Mouse (Mus musculus) heart, postnatal 0 days (tissue): ENCODE results near the gene Fastkd2.

Source experiments
- CTCF ChIP-seq: IDR thresholded peaks from 2 replicates; pipeline ENCODE4 v1.5.1; 2016; ENCODE audit warnings: antibody characterized with exemption, control low read depth, low read depth
- EP300 ChIP-seq: IDR thresholded peaks from 2 replicates; pipeline ENCODE4 v1.6.1; 2016; ENCODE audit warnings: antibody characterized with exemption, low read depth

DNA sequence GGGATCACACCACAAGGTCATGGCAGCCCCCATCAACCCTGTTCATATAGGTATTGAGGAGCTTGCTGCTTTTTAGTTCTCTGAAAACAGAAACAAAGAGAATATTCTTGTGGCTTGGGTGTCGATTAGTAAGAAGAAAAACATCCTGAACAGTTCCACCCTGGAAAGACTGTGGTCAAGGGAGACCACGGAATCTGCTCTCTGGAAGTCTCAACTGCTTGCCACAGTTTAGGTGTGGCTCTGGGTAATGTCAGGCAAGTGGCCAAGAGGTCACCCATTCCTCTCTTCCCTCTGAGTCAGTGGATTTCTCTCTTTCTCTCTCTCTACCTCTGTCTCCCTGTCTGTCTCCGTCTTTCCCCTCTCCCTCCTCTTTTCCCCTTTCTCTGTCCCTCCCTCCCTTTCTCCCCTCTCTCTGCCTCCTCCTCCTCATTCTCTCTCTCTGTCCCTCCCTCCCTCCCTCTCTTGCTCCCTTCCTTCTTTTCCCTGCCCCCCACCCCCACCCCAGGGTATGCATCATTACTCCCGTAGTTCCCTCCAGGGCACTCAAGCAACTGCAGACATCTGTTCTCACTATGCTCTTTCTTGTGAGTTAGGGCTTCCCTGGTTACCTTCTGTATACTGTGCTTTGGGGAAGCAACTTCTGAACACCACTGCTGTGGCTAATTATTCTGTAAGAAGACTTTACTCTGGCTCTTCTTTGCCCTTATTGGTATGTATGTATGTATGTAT, 46.7 kb downstream of the Fastkd2 start:
- TF ChIP-seq CTCF, result no peak
- TF ChIP-seq EP300, result no peak
